Mouse (Mus musculus) right cerebral cortex, adult 2 months (tissue): ENCODE data around the gene Cpm.
A peak's percentile ranks its signal among the peaks of the same experiment; 100 is the strongest.
"Not testable (repeated sequence)": the region's sequence is repeated elsewhere in the genome, so short reads cannot be mapped to it uniquely, and the experiment has no call there.

Source experiments
- DNase-seq, 2 experiments: peaks; one replicate each; pipeline ENCODE4 v3.0.0; 2021 to 2022; ENCODE audit warnings: low spot score in 2 of 2

Cpm gene

DNA sequence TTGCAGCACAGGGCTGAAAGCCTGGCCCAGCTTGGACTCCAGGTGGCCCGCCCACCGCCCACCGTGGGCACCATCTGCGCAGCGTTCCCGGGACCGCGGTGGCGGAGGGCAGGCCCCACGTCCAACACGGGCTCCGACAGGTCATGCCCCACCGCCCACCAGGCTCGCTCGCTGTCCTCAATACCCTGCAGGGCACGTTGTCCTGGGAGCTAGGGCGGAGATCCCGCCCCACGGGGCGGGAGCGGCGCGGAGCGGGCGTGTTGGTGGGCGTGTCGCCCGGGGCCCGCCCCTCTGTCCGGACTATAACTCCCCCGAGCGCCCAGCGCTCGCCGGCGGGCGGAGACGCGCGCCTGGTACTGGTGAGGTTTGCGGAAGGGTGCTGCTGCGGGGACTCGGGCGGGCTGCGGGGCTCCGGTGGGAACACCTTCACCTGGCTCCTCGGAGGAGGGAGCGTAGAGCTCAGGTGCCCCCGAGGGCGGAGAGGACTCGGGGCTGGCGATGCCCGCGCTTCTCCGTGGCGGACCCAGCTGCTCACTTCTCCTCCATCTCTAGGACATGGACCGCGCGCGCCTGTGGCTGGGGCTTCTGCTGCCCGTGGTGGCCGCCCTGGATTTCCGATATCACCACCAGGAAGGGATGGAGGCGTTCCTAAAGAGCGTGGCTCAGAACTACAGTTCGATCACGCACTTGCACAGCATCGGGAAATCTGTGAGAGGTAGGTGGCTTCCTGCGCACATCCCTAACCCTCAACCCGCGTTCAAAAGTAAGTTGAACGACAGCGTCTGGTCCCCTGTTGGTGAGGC, at the start of gene Cpm:
Cpm (plus strand) TSS at position 332 of the 803 bp plus-strand sequence.
- peak in 1 of 2 experiments; percentile 13 for DNase-seq

DNA sequence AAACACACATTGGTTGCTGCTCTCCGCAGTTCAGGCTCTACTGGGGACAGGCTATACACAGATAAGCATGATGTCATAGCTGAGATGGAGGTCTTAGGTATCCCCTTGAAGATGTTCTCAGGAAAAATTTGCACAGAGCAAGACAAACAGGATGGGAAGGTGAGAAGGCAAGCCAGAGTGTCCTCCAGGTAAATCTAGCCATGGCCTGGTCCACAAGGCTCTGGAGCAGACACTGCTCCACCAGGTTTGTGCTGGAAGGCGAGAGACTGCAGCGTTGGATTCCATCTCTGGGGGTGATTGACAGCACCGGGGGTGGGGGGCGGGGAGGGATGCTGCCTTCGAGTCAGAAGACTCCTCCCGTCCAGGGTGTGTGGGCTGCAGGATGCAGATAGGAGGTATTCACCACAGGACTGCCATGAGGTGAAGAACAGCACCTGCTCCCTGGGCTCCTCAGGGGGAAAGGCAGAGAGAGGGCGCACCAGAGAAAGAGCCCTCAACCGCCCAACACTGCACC, 49.5 kb upstream of the Cpm start:
- DNase-seq: no peak

DNA sequence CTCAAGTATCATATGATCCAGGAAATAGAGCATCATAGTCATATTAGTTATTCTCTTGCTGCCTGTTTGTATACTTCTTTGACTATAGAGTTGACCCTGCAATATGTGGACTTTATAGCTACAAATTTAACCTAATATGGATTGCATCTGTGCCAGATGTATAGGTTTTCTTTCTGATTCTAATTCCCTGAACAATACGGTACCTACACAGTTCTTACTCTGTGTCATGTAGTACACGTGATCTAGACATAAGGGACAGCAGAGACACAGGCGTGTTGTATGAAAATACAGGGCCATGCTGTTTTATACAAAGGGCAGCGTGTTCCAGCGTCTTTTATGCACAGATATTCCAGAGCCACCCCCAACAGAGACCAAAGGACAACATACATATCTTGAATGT, 48.9 kb upstream of the Cpm start:
- DNase-seq: no peak

DNA sequence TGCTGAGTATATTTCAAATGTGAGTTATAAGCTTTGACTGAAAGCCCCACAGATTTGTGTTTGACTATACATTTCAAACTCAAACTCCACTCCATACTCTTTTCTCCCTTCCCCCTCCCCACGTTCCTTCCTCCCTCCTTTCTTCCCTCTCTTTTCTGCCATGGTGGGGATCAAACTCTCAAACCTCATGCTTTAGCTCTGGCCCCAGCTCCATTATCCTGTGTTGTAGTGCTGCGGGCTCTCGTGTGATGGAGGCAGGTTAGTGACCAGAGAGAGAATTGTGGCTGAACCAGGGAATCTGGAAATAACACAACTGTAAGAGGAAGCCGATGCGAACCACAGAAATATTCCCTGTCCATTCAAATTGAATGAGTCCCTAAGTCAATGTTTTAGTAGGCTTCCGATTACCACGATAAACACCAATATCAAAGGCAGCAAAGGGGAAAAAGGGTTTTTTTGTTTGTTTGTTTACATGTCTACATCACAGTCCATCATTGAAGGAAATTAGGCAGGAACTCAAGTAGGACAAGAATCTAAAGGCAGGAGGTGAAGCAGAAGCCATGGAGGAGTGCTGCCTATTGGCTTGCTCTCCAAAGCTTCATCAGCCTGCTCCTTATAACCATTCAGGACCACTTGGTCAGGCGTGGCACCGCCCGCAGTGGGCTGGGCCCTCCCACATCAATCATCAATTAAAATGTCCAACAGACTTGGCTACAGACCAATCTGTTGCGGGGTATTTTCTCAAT, 48.1 kb upstream of the Cpm start:
- DNase-seq: no peak

DNA sequence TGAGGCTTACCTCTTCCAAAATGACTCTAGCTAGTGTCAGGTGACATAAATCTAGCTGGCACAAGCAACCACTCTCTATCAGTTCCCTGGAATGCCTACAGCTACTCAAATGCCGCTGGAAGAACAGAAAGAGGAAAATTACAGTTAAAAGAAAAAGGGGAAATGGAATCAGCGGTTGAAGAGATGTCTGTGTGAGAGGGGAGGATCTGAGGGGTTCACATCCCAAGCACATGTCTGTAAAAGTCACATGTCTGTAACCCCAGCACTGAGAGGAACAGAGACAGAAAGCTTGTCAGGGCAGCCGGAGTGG, 47.6 kb upstream of the Cpm start:
- DNase-seq: no peak

DNA sequence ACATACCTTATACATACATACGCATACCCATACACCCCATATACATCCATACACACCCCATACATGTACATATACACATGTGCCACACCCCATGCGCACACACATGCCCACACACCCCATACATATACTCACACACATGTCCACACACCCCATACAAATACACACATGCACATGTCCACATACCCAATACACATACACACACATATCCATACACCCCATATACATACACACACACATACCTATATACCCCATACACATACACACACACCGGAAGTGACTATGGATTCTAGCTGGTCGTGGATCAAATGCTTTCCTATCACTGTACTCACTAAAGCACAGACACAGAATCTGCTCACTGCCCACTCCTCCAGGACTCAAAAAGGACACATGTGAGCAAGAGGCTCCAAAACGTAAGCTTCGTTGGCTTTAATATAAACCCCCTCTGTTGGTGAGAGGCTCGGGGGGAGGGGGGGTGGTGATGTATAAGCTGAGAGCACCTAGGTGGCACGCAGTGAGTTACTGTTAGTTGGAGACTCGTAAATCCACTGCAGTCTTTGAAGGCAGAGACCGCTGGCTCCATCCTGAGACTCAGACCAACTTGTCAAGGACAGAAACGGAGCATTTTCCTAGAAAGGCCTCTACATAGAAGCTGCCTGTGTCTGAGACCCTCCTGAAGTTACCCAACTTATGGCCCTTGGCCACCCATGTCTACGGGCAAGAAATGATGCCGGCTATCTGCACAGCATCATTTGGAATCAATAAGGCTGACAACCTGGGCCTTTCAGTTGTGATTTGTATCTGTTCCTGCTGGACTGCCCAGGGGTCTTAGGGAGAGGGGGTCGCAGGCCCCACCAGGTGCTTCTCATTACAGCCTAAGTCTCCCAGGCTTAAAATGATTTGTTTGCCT, 45.9 kb upstream of the Cpm start:
- no peak for DNase-seq

DNA sequence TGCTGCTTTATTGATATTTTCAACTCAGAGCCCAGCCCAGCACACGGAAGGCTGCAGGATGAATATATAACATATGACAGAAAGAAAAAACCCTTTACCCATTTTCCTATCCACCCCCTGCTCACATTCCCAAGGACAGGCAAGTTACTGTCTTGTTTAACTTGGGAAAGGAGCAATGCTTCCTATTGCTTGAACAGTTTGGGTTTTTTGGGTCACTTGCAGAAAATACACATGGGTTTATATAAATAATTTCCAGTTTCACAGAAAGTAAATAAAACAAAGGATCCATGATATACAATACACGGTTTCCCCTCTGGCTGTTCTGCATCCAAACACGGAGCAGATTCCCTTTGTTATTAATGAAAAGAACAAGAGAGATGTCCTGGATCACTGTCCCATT, 45.2 kb upstream of the Cpm start:
- DNase-seq: no peak

DNA sequence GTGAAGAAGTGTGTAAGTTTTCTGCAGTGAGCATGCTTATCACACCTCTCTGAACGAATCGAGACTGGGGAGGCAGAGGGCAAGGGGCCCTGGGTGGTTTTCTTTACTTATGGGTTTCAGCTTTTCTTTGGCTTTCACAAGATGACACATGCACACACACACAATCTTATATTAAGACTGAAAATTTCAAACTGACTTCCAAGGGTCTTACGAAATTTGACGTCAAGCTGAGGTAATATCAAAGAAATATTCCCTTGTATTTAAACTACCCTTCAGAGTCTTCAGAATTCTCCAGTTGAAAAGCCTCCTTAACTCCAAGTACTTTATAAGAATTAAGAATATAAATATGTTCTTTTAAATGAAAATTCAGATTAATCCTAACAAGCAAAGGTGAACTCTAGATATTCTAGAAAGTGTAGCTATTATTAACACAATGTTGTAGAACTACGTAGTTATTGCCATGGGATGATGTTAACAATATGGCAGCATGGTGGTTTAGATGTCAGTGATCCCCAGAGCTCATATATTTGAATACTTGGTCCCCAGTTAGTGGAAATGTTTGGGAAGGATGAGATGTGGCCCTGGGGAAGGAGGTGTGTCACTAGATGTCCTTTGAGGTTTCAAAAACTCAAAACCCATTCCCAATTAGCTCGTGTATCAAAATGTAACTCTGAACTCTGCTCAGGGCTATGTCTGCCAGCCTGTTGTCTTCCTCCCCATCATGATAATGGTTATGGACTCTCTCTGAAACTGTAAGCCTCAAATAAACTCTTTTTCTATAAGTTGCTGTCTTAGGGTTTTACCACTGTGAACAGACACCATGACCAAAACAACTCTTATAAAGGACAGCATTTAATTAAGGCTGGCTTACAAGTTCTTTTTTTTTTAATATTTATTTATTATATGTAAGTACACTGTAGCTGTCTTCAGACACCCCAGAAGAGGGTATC, 44.5 kb upstream of the Cpm start:
- DNase-seq: no peak

DNA sequence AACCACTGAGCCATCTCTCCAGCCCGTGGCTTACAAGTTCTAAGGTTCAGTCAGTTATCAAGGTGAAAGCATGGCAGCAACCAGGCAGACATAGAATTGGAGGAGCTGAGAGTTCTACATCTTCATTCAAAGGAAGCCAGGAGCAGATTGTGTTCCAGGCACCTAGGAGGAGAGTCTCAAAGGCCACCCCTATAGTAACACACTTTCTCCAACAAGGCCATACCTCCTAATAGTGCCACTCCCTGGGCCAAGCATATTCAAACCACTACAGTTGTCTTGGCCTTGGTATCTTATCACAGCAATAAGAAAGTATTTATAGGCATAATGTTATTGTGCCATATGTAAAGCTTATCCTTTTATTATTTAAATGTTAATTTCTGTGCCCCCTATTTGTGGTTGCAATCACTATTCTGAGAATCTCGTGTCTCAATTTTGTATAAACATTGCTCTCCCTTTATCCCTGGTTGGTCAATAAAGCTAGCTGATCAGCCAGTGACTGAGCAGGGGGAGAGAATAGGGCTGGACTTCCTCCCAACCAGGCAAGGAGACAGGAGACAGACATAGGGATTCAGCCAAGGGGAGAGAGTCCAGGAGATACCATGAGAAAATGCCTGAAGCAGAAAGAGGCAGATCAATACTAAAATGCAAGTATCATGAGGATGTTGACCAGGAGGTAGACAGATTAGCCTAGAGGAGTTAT, 43.5 kb upstream of the Cpm start:
- DNase-seq: no peak

DNA sequence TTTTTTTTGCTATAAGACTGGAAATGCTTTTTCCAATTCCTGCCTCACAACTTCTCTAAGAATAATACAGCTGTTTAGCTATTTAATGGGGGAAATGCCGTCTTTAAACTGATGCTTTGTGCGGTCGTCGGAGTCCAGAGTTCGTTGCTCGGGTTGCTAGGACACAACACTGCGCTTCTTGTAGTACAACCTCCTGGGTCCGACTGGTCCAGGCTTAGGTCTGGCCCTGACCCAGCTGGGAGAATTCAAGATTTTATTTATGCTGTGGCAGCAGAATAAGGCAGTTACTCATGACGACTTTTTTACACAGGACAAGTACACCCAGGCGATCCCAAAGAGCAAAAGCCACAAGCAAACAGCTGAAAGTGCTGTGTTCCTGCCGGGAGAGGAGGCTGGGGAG, 42.4 kb upstream of the Cpm start:
- no peak for DNase-seq

DNA sequence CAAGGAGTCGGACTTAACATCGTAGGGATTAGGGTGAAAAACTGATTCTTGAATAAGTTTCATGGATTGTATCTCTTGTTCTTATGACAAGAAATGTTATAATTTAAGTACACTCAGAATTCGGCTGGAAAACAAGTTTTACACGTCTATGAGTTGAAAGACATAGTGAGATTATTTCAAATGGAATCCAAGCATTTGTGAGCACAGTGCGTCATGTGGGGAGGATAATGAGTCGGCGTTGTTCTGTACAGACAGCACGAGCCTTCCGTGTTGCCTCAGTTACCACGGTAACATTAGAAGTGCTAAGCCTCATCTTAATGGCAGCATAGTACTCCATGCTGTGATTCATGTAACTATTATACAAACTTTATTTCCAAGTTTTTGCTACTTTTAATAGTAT, 42.0 kb upstream of the Cpm start:
- DNase-seq: no peak

DNA sequence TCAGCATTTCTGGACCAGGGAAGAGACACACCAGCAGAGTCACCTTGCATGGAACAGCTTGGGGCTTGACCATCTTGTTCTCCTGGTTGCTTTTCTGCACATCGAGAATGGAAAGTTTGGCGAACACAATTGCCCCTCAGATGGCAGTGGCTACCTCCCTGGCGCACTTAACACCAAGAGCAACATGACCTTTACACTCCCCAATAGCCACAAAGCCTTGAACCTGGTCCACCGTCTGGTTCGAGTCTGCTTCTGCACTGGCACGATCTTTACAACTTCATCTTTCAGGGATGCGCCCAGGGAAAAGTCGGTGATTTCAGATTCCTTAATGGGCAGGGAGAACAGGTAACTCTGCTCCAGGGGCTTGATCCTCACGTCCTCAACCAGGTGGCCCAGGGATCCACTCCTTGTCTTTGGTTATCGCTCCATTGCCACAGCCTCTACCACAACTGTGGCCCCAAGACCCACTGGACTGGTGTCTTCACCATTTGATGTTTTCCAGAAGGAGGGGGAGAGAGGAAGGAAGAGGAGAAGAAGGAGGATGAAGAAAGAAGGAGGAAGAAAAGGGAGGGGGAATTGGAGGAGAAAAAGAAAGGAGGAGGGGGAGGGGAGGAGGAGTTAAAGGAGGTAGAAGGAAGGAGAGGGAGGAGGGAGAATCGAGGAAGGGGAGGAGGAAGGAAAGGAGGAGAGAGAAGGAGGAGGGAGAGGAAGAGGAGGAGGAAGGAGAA, 40.7 kb upstream of the Cpm start:
- DNase-seq: not testable (repeated sequence)

DNA sequence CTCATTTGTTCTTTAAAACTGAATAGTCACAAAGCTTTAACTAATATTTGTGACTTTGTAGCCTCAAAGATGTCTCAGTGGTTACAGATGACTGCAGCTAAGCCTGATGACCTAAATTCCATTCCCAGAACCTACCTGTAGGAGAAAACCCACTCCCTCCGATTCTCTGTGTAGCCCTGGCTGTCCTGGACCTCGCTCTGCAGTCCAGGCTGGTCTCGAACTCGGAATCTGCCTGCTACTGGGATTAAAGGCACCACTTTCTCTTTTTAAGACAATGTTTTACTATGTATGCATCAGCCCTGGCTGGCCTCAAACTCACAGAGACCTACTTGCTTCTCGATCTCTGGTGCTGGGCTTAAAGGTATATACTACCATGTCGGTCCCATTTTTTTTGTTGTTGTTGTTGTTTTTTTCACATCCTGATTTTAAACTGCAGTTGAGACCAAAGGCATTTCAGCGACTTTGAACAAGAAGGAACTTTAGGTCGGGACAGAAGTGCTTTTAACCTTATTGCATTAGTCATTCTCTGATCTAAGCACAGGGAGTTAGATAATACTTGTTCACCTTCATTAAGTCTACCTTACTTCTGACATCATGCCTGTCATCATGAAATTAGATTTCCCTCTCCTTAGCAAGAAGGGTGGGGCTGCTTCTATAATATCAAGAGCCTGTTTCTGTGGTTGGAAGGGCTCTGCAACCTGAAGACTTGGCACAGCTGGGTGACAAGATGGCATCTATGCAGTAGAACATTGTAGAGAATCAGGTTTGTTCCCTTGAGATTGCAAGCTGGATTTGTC, 40.0 kb upstream of the Cpm start:
- DNase-seq: no peak

DNA sequence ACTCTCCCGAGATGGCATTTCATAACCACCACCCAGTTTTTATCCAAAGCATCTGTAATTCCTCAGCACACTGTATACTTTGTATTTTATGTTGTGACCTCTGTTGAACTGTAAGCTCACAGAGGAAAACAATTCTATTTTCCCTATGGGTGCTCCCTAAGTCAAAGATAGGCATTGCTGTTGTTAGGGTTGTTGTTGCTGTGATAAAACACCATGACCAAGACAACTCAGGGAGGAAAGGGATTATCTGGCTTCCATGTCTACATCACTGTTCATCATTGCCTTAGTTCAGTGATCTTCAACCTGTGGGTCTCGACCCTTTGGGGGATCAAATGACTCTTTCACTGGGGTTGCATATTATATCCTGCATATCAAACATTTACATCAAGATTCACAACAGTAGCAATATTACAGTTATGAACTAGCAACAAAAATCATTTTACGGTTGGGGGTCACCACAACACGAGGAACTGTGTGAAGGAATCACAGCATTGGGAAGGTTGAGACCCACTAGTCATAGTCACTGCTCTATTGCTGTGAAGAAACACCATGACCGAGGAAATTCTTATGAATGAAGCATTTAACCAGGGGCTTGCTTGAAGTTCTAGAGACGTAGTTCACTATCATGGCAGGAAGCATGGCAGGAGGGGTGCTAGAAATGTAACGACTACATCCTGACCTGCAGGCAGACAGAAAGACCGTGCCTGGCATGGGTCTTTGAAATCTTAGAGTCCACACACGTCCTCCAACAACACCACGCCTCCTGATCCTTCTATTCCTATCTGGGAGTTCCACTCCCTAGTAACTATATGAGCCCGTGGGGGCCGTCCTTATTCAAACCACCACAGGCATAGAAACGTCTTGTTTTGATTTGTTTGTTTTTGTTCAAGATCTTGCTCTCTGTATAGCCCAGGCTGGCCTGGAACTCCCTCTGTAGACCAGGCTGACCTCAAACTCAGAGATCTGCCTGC, 38.7 kb upstream of the Cpm start:
- no peak for DNase-seq

DNA sequence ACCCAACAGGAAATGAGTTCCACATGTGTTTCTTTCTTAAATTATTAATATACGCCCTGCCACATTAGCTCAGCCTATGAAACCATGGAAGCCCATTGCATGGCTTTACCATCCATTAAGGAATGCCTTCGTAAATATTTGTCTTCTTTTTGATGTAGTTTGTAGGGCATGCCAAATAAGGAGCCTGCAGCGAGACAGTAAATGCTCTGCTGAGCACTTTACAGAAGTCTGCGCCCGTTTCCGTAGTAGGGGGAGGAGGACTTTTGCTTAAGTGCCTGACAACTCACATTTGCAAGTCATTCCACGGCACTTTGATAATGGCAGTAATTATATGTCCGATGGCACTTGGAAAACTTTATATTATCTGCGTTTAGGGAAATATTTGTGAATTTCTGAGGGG, 37.5 kb upstream of the Cpm start:
- DNase-seq: no peak

DNA sequence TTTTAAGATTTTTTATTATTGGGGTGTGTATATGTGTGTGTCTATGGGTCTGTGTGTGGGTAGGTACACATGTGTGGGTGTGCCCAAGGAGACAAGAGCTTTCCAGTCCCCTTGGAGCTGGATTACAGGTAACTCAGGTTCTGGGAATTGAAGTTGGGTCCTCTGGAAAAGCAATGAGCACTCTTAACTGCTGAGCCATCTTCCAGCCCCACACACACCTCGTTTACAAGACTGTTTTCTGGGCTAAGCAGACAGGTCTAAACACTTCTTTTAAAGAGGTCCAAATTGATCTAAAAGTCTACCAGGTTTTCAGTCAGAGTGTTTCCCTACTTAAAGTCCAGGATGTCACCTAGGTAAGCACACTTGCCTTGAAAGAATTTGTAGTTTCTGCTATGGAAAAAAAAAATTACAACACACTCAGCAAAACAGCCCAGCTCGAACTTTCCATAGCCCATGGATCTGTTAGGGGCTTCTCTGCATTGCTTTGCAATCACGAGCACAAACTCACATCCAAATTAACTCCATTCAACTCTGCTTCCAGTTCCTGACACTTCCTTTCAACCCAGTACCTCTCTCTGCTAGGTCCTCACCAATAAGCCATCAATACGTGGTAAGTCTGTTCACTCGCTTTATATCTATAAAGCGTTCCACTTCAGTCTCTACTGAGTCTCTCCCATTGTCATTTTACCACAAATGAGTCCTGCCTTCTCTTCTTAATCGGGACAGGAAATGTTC, 36.8 kb upstream of the Cpm start:
- no peak for DNase-seq

DNA sequence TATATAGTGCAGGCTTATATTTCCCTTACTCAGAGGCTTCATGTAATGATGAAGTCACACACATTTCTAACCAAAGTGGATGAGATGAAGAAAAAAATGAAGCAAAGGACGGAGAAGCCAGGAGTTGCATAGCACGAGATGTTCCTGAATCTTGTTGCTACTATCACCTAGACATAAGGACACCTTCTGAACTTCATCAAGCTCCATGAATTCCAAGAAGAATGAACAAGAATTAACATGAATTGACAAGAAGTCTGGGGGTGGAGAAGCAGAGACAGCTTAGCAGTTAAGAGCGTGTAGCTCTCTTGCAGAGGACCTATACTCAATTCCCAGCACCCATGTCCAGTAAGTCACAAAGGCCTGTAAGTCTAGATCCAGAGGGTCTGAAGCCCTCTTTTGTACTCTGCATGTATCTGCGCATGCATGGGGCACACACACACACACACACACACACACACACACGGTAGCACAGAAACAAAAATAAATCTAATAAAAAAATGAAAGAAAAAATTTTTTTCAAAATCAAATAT, 36.2 kb upstream of the Cpm start:
- no peak for DNase-seq
